Mouse (Mus musculus) layer of hippocampus, adult 8-10 months (tissue): ENCODE results near the gene Gm14406. TPM values are rescaled to one million over a fixed set of nuclear protein-coding genes. Genes with fewer than 3 reads are reported as not detected.
"Not testable (repeated sequence)": the region's sequence is repeated elsewhere in the genome, so short reads cannot be mapped to it uniquely, and the experiment has no call there.

Source experiments
- DNase-seq, 2 experiments: peaks; one replicate each; pipeline ENCODE4 v3.0.0; 2022; ENCODE audit warnings: low spot score in 2 of 2
- total RNA-seq, 4 experiments: library from RNA; stranded (reverse); gene quantifications; 2 replicates each; pipeline ENCODE4 v1.2.4; 2022

Gm14406 gene
- under 1 TPM in 3 of 4 experiments, not detected in 1; 0.30 to 0.67 (median 0.52) TPM for total RNA-seq

DNA sequence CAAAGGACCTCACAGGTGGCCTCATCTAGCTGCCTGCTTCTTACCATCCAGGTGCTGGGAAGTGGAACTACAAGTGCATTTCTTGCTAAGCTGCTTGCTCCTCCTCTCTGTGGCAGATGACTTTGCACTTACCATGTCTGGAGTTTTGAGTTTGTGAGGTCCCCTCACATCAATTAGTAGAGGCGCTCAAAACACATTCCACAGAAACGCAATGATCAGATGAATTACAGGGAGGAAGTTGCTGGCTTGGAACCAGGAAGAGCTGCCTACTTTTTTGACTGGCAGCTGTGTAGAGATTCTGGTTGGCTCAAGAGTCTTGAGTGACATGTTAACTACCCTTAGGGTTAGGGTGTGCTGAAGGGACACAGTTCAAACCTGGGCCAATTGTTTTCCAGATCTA is at the start of gene Gm14406:
Gm14406 (minus strand) TSS at position 213 of the 400 bp plus-strand sequence.
- not testable (repeated sequence) for DNase-seq

DNA sequence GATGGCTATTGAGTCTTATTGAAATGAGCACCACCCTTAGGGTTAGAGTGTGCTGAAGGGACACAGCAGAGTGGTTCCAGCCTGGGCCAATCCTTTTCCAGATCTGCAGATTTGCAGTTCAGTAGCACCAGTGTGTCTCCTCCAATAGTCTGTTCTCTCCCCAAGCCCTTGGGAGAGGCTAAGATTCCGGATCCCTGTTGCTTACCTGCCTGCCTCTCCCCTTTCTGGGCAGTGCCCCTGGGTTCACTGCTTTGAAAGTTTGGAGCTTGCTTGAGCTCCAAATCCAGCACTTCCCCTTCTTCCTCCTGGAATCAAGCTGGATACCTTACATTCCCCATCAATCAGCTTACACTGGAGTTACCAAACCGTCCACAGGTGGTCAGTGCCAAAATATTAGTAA is 2.9 kb downstream of the Gm14406 start:
- DNase-seq: not testable (repeated sequence)

DNA sequence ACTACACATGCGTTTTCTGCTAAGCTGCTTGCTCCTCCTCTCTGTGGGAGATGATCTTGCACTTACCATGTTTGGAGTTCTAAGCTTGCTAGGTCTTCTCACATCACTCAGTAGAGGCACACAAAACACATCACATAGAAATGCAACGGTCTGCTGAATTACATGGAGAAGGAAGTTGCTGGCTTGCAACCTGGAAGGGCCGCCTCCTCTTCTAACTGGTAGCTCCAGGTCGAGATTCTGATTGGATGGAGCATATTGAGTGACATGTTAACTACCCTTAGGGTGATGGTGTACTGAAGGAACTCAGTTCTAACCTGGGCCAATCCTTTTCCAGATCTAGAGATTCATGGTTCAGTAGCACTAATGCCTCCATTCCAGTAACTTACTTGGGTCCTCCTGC is 18.6 kb downstream of the Gm14406 start:
- DNase-seq: not testable (repeated sequence)

DNA sequence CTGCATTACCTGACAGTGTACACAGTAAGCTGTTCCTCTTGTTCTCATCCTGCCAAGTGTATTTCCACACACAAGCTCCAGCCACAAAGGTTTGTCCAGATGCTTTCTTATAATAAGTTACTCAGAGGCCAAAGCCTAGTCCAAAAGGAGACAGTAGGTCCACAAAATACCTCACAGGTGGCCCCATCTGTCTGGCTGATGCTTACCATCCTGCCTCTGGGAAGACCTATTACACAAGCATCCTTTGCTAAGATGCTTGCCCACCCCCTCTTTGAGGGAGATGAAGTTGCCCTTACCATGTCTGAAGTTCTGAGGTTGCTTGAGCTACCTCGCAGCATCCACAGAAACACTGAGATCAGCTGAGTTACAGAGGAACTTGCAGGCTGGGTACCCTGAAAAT is 22.7 kb downstream of the Gm14406 start:
- DNase-seq: not testable (repeated sequence)

DNA sequence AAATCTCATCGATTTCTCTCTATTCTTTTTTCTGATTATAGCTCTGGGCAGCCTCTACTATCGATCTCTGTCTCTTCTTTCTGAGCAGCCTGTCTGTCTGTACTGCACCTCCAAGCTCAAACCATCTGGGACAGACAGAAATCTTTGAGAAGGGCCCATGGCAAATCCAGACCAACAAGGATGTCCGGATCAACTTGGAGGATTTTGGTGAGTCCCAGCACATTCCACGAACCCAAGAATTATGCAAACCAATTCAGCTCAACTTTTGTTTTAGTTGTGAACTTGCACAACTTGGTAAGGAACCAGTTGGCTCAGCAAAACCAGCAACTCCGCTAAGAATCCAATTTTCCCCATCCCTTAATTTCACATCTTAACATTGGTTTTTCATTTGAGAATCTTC is 40.3 kb downstream of the Gm14406 start:
- not testable (repeated sequence) for DNase-seq

DNA sequence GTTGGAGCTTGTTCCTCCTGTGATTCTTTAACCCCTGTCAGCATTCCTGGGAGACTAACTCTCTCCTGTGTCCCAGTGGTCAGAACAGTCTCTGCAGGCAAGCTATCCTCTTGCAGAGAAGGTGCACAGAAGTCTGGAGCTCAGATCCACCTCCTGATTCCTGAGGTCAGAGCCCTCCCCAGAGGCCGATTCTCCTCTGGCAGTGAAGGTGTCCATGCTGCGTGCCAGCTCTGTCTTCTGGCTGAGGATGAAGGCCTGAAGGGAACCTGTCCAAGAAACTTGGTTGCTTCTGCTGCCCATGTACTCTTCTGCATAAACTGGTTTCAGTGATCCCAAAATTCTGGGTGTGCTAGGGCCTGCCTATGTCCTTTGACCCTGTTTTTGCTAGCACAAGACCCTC is 40.9 kb downstream of the Gm14406 start:
- not testable (repeated sequence) for DNase-seq

DNA sequence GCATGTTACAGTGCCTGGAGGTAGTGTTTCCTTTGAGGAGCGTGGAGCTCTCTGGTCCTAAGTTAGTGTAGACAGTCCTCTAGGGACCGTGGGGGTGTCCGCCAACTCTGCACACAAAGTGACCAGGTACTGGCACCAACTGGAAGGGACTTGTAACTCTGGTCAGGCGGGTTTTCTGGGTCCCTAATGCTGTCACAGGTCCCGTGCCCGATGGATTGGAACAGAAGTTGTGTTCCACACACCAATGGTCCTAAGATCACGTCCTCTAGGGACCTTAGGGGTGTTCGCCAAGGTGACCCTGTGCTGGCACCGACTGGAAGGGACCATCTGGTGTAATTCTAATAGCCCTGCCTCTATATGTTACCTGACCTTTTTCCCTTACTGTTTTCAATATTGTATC is 42.1 kb downstream of the Gm14406 start:
- no peak for DNase-seq

DNA sequence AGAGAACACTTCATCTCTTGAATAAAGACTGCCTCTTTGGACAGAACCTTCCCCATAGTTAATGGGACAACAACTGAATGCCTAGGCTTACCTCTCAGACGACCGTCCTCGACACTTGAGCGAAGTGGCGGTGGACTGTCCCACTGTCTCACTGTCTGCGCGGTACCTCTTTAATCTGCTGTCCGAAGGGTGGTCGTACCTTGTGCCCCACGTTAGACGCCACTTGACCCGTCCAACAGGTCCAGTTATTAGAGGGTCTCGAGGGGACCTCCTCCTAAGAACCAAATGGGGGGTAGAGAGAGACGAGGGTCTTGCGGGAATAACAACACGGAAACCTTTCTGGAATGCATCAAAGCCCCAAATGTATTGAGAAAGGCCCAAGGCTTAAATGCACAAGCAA is 53.8 kb downstream of the Gm14406 start:
- not testable (repeated sequence) for DNase-seq

DNA sequence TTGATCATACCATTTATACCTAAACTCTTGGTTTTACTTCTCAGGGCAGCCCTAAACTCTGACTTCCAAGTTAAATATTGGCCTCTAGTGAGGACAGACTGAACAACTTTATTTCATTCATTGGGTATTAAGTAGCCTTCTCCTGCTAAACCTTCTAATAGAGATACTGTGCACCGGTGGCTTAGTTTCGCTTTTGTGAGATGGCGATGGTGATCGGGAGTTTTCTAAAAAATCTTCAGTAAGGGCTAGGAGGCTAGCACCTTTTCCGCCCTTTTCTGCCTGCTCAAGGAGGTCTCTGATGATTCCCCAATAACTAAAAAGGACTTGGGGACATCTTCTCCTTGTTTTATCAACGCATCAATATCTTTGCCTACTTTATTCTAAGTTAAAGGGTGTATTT is 54.3 kb downstream of the Gm14406 start:
- not testable (repeated sequence) for DNase-seq

DNA sequence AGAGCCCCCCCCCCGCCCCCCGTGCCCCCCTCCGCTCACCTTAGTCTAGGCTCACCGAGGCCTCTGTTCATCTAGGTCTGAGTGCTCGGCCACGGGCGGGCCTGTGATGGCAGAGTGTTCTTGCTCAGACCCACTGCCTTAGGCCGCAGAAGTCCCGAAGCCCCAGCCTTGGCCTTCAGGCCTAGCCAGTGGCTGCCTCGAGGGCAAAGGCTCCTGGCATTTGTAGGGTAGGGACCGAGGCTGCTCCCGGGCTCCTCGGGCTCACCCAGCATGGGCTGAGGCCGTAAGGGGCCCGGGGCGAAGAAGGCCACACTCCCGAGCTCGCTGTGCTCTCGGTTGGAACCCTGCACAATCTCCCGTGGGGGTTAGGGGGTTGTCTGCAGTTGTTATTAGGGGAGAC is 54.9 kb downstream of the Gm14406 start:
- no peak for DNase-seq

DNA sequence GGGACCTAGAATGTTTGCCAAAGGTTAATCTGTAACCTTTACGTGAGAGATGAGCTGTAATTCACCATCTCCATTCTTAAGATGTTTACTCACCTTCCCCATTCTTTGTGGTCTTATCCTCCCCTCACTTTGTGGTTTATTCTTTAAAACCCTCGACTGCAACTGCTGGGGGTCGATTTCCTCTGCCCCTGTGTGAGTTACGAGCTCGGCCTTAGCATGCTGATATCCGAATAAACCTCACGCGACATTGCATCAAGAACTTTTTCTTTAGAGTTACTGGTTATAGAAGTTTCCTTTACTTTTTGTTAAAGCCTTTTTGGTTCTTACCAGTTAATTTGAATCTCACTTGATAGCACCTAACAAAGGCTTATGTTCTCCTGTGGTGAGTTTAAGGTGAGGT is 58.0 kb downstream of the Gm14406 start:
- no peak for DNase-seq

Other genes starting within 250 kb of the Gm14406 start
- 10 to 100 TPM; 30.2 to 38.8 (median 32.2) TPM for gene Gm14418, start 179.9 kb downstream of the Gm14406 start, total RNA-seq
- gene Zfp970, start 113.5 kb downstream of the Gm14406 start, total RNA-seq: 10 to 100 TPM; 35.7 to 50.1 (median 43.8) TPM
- gene Gm14403, start 80.0 kb downstream of the Gm14406 start, total RNA-seq: 10 to 100 TPM; 42.4 to 52.7 (median 44.1) TPM
- 10 to 100 TPM; 28.5 to 41.3 (median 36.1) TPM for gene Gm14322, start 181.1 kb upstream of the Gm14406 start, total RNA-seq